Mouse (Mus musculus): ENCODE measurements at regions not wholly inside any gene's neighbourhood (a gene's known extent, or its start where the extent isn't known, plus 50 kb on each side); places are given as distances from the start of the nearest gene placed in this dataset.
A peak's percentile ranks its signal among the peaks of the same experiment; 100 is the strongest.

- Histone ChIP-seq H3K27ac (ENCODE audit: low read depth, low read length) (no peak overlapping the region), H3K36me3 (ENCODE audit: control insufficient read depth, insufficient read depth, low read length) (no peaks in the 10 kb centered on the region), H3K4me3 (ENCODE audit: low read depth, low read length) (no peak overlapping the region), H3K9ac (ENCODE audit: low read length) (no peak overlapping the region), H3K9me3 (ENCODE audit: control insufficient read depth, low read length) (no peaks in the 10 kb centered on the region), H3K27me3 (ENCODE audit: control insufficient read depth, insufficient read depth, low read length) (no peaks in the 10 kb centered on the region), H3K4me1 (ENCODE audit: control insufficient read depth, insufficient read depth, low read length) (peaks cover 2% of the 10 kb centered on the region; the same call in 1 of the 2 replicates), H3K4me2 (ENCODE audit: low read depth) (no peak overlapping the region)
- DNase-seq (ENCODE audit: low spot score) (no peak), ATAC-seq (ENCODE audit: insufficient read depth, low FRiP score, low TSS enrichment) (no peak)
- WGBS = 93% methylated on average over 5 of the region's 5 CpGs
Measured at GRCm38 (mm10) chr9:47391669-47392068, 138.3 kb upstream of the Cadm1 start.

- WGBS = 10% methylated on average over 2 of the region's 2 CpGs
- no peak overlapping the region for H3K9ac ChIP-seq (ENCODE audit: low read length)
- DNase-seq (ENCODE audit: low spot score) (no peak), ATAC-seq (ENCODE audit: insufficient read depth, low FRiP score, low TSS enrichment) (no peak)
- no peak overlapping the region for H3K27ac ChIP-seq (ENCODE audit: low read depth, low read length)
- H3K27me3 ChIP-seq (ENCODE audit: control insufficient read depth, insufficient read depth, low read length) = no peaks in the 10 kb centered on the region
- 0 out of 2 replicates have a peak, but pooled peaks cover 2% of the 10 kb centered on the region for H3K4me1 ChIP-seq (ENCODE audit: control insufficient read depth, insufficient read depth, low read length)
- no peaks in the 10 kb centered on the region for H3K36me3 ChIP-seq (ENCODE audit: control insufficient read depth, insufficient read depth, low read length)
- no peaks in the 10 kb centered on the region for H3K9me3 ChIP-seq (ENCODE audit: control insufficient read depth, low read length)
- H3K4me3 ChIP-seq (ENCODE audit: low read depth, low read length) = no peak overlapping the region
- H3K4me2 ChIP-seq (ENCODE audit: low read depth) = no peak overlapping the region
Measured at GRCm38 (mm10) chr9:47399598-47399997, 130.4 kb upstream of the Cadm1 start.

- Histone ChIP-seq H3K36me3 (ENCODE audit: control insufficient read depth, insufficient read depth, low read length) (no peaks in the 10 kb centered on the region), H3K4me3 (ENCODE audit: low read depth, low read length) (no peak overlapping the region), H3K4me2 (ENCODE audit: low read depth) (no peak overlapping the region), H3K9me3 (ENCODE audit: control insufficient read depth, low read length) (no peaks in the 10 kb centered on the region), H3K4me1 (ENCODE audit: control insufficient read depth, insufficient read depth, low read length) (0 out of 2 replicates have a peak, but pooled peaks cover 2% of the 10 kb centered on the region), H3K27ac (ENCODE audit: low read depth, low read length) (no peak overlapping the region), H3K27me3 (ENCODE audit: control insufficient read depth, insufficient read depth, low read length) (no peaks in the 10 kb centered on the region), H3K9ac (ENCODE audit: low read length) (no peak overlapping the region)
- no peak for DNase-seq (ENCODE audit: low spot score)
- 46% methylated on average over 7 of the region's 7 CpGs for WGBS
- no peak for ATAC-seq (ENCODE audit: insufficient read depth, low FRiP score, low TSS enrichment)
Measured at GRCm38 (mm10) chr9:47400117-47400823, 129.7 kb upstream of the Cadm1 start.

- 90% methylated on average over 11 of the region's 11 CpGs for WGBS
Measured at GRCm38 (mm10) chr9:47401511-47401910, 128.5 kb upstream of the Cadm1 start.

GRCm38 (mm10) chr9:47403317-47403716 is 126.7 kb upstream of the Cadm1 start:
- Histone ChIP-seq H3K27me3 (ENCODE audit: control insufficient read depth, insufficient read depth, low read length) (no peaks in the 10 kb centered on the region), H3K9ac (ENCODE audit: low read length) (no peak overlapping the region), H3K4me3 (ENCODE audit: low read depth, low read length) (no peak overlapping the region), H3K9me3 (ENCODE audit: control insufficient read depth, low read length) (no peaks in the 10 kb centered on the region), H3K27ac (ENCODE audit: low read depth, low read length) (no peak overlapping the region), H3K4me2 (ENCODE audit: low read depth) (no peak overlapping the region), H3K4me1 (ENCODE audit: control insufficient read depth, insufficient read depth, low read length) (peaks cover 10% of the 10 kb centered on the region), H3K36me3 (ENCODE audit: control insufficient read depth, insufficient read depth, low read length) (no peaks in the 10 kb centered on the region)
- 63% methylated on average over 11 of the region's 11 CpGs for WGBS
- DNase-seq (ENCODE audit: low spot score) = no peak
- no peak for ATAC-seq (ENCODE audit: insufficient read depth, low FRiP score, low TSS enrichment)

More at GRCm38 (mm10) chr9:47401511-47401910, 128.5 kb upstream of the Cadm1 start:
- no peaks in the 10 kb centered on the region for H3K27me3 ChIP-seq (ENCODE audit: control insufficient read depth, insufficient read depth, low read length)
- no peaks in the 10 kb centered on the region for H3K9me3 ChIP-seq (ENCODE audit: control insufficient read depth, low read length)
- no peak overlapping the region for H3K4me3 ChIP-seq (ENCODE audit: low read depth, low read length)
- no peak overlapping the region for H3K4me2 ChIP-seq (ENCODE audit: low read depth)
- no peak for ATAC-seq (ENCODE audit: insufficient read depth, low FRiP score, low TSS enrichment)
- H3K4me1 ChIP-seq (ENCODE audit: control insufficient read depth, insufficient read depth, low read length) = 0 out of 2 replicates have a peak, but pooled peaks cover 2% of the 10 kb centered on the region
- H3K27ac ChIP-seq (ENCODE audit: low read depth, low read length) = no peak overlapping the region
- H3K9ac ChIP-seq (ENCODE audit: low read length) = no peak overlapping the region
- no peak for DNase-seq (ENCODE audit: low spot score)
- no peaks in the 10 kb centered on the region for H3K36me3 ChIP-seq (ENCODE audit: control insufficient read depth, insufficient read depth, low read length)

GRCm38 (mm10) chr9:47404821-47405220 is 125.2 kb upstream of the Cadm1 start:
- ATAC-seq (ENCODE audit: insufficient read depth, low FRiP score, low TSS enrichment) (no peak), DNase-seq (ENCODE audit: low spot score) (peak; percentile 39)
- H3K4me3 ChIP-seq (ENCODE audit: low read depth, low read length) = no peak overlapping the region

GRCm38 (mm10) chr9:47405547-47405946 is 124.4 kb upstream of the Cadm1 start:
- no peak overlapping the region for H3K27ac ChIP-seq (ENCODE audit: low read depth, low read length)
- WGBS = 31% methylated on average over 4 of the region's 4 CpGs
- DNase-seq (ENCODE audit: low spot score) (no peak), ATAC-seq (ENCODE audit: insufficient read depth, low FRiP score, low TSS enrichment) (no peak)
- H3K36me3 ChIP-seq (ENCODE audit: control insufficient read depth, insufficient read depth, low read length) = no peaks in the 10 kb centered on the region
- no peak overlapping the region for H3K9ac ChIP-seq (ENCODE audit: low read length)
- H3K9me3 ChIP-seq (ENCODE audit: control insufficient read depth, low read length) = no peaks in the 10 kb centered on the region
- H3K4me1 ChIP-seq (ENCODE audit: control insufficient read depth, insufficient read depth, low read length) = peaks cover 10% of the 10 kb centered on the region
- H3K27me3 ChIP-seq (ENCODE audit: control insufficient read depth, insufficient read depth, low read length) = no peaks in the 10 kb centered on the region
- H3K4me2 ChIP-seq (ENCODE audit: low read depth) = no peak overlapping the region
- no peak overlapping the region for H3K4me3 ChIP-seq (ENCODE audit: low read depth, low read length)

More at GRCm38 (mm10) chr9:47404821-47405220, 125.2 kb upstream of the Cadm1 start:
- Histone ChIP-seq H3K4me1 (ENCODE audit: control insufficient read depth, insufficient read depth, low read length) (peaks cover 10% of the 10 kb centered on the region), H3K9ac (ENCODE audit: low read length) (no peak overlapping the region), H3K4me2 (ENCODE audit: low read depth) (no peak overlapping the region), H3K27ac (ENCODE audit: low read depth, low read length) (no peak overlapping the region), H3K36me3 (ENCODE audit: control insufficient read depth, insufficient read depth, low read length) (no peaks in the 10 kb centered on the region), H3K9me3 (ENCODE audit: control insufficient read depth, low read length) (no peaks in the 10 kb centered on the region), H3K27me3 (ENCODE audit: control insufficient read depth, insufficient read depth, low read length) (no peaks in the 10 kb centered on the region)
- WGBS = 17% methylated on average over 3 of the region's 3 CpGs

- DNase-seq (ENCODE audit: low spot score) (peak; percentile 69), ATAC-seq (ENCODE audit: insufficient read depth, low FRiP score, low TSS enrichment) (no peak)
- Histone ChIP-seq H3K36me3 (ENCODE audit: control insufficient read depth, insufficient read depth, low read length) (no peaks in the 10 kb centered on the region), H3K9ac (ENCODE audit: low read length) (no peak overlapping the region), H3K27me3 (ENCODE audit: control insufficient read depth, insufficient read depth, low read length) (no peaks in the 10 kb centered on the region), H3K9me3 (ENCODE audit: control insufficient read depth, low read length) (no peaks in the 10 kb centered on the region), H3K27ac (ENCODE audit: low read depth, low read length) (no peak overlapping the region; the same call in 1 of the 2 replicates), H3K4me2 (ENCODE audit: low read depth) (no peak overlapping the region), H3K4me1 (ENCODE audit: control insufficient read depth, insufficient read depth, low read length) (peaks cover 10% of the 10 kb centered on the region), H3K4me3 (ENCODE audit: low read depth, low read length) (no peak overlapping the region)
- WGBS = 35% methylated on average over 7 of the region's 7 CpGs
Measured at GRCm38 (mm10) chr9:47407007-47407670, 122.8 kb upstream of the Cadm1 start.

- no peaks in the 10 kb centered on the region for H3K36me3 ChIP-seq (ENCODE audit: control insufficient read depth, insufficient read depth, low read length)
- no peak for ATAC-seq (ENCODE audit: insufficient read depth, low FRiP score, low TSS enrichment)
- no peak for DNase-seq (ENCODE audit: low spot score)
- no peak overlapping the region for H3K27ac ChIP-seq (ENCODE audit: low read depth, low read length)
- no peaks in the 10 kb centered on the region for H3K27me3 ChIP-seq (ENCODE audit: control insufficient read depth, insufficient read depth, low read length)
- H3K4me3 ChIP-seq (ENCODE audit: low read depth, low read length) = no peak overlapping the region
- no peak overlapping the region for H3K4me2 ChIP-seq (ENCODE audit: low read depth)
- H3K9ac ChIP-seq (ENCODE audit: low read length) = no peak overlapping the region
- H3K9me3 ChIP-seq (ENCODE audit: control insufficient read depth, low read length) = no peaks in the 10 kb centered on the region
- peaks cover 10% of the 10 kb centered on the region for H3K4me1 ChIP-seq (ENCODE audit: control insufficient read depth, insufficient read depth, low read length)
- 4% methylated on average over 4 of the region's 4 CpGs for WGBS
Measured at GRCm38 (mm10) chr9:47408061-47408460, 121.9 kb upstream of the Cadm1 start.
